ENCODE assay signal across 9 mouse cellular contexts in genomic region chr2:38621610-38622021, GRCm38 (mm10). TPM values are rescaled to one million over a fixed set of nuclear protein-coding genes. Genes with fewer than 3 reads are reported as not detected.
A peak's percentile ranks its signal among the peaks of the same experiment; 100 is the strongest.
DNase-seq lines count a peak whose midpoint lies in the region; ATAC-seq and TF ChIP-seq lines count a peak whose summit lies in the region.
"Had no signal": no experiment of that assay in that cellular context is flagged by ENCODE, and none has a peak within 500 bp of the region (broad histone marks: within the 10 kb centered on the region; RNA-seq: fewer than 3 reads in every experiment).

No protein-coding gene starts in this region.

- peak overlapping the region; percentile 33 for H3K4me2 ChIP-seq in forebrain, embryonic 13.5 days
- H3K4me2 ChIP-seq in neural tube, embryonic 12.5 days (replicated peaks), result no peak overlapping the region

- H3K4me3 ChIP-seq in heart, adult 2 months, result no peak overlapping the region
- no peak overlapping the region for H3K4me3 ChIP-seq in forebrain, embryonic 13.5 days
- H3K4me3 ChIP-seq in neural tube, embryonic 12.5 days, result no peak overlapping the region
- H3K4me3 ChIP-seq: erythroblast, embryonic 14.5 days had no signal

- peak; percentile 93 for ATAC-seq in forebrain, embryonic 13.5 days
- ATAC-seq in neural tube, embryonic 12.5 days (ENCODE audit: low FRiP score, low read depth), result peak; percentile 82

- H3K27ac ChIP-seq in heart, adult 2 months, result no peak overlapping the region
- H3K27ac ChIP-seq in forebrain, embryonic 13.5 days, result peak overlapping the region; percentile 74
- no peak overlapping the region for H3K27ac ChIP-seq in neural tube, embryonic 12.5 days

- 64% methylated on average over 6 of the region's 6 CpGs for WGBS in heart, adult 2 months
- WGBS in forebrain, embryonic 13.5 days, result 36% methylated on average over 6 of the region's 6 CpGs
- WGBS in neural tube, embryonic 12.5 days, result 35% methylated on average over 6 of the region's 6 CpGs

- H3K4me1 ChIP-seq in heart, adult 2 months (ENCODE audit: control insufficient read depth, insufficient read depth, low read length), result peaks cover 5% of the 10 kb centered on the region
- H3K4me1 ChIP-seq in forebrain, embryonic 13.5 days, result peaks cover 41% of the 10 kb centered on the region
- H3K4me1 ChIP-seq in neural tube, embryonic 12.5 days, result peaks cover 21% of the 10 kb centered on the region

- TF ChIP-seq POLR2A in heart, adult 2 months (IDR thresholded peaks at IDR 0.05; ENCODE audit: insufficient read depth, low read depth, low read length), result no peak

- no peak for TF ChIP-seq EP300 in heart, adult 2 months (IDR thresholded peaks at IDR 0.05; ENCODE audit: insufficient read depth, low read depth, low read length)

- no peaks in the 10 kb centered on the region for H3K27me3 ChIP-seq in heart, adult 2 months (ENCODE audit: control insufficient read depth, insufficient read depth, low read length)
- H3K27me3 ChIP-seq in forebrain, embryonic 13.5 days, result no peaks in the 10 kb centered on the region
- no peaks in the 10 kb centered on the region for H3K27me3 ChIP-seq in neural tube, embryonic 12.5 days (replicated peaks)

- TF ChIP-seq CTCF in heart, adult 2 months (IDR thresholded peaks at IDR 0.05), result peak; percentile 29

- intact Hi-C loops in heart, adult 2 months (cut with DNase I), result no loop called here

- H3K79me2 ChIP-seq in heart, adult 2 months (replicated peaks; ENCODE audit: control insufficient read depth, insufficient read depth, low read length), result peaks cover 11% of the 10 kb centered on the region

- no peak overlapping the region for H3K9ac ChIP-seq in heart, adult 2 months (ENCODE audit: low read depth, low read length)
- H3K9ac ChIP-seq in forebrain, embryonic 13.5 days, result peak overlapping the region; percentile 18
- H3K9ac ChIP-seq in neural tube, embryonic 12.5 days, result no peak overlapping the region

- peaks cover 4% of the 10 kb centered on the region for H3K36me3 ChIP-seq in heart, adult 2 months (ENCODE audit: control insufficient read depth, insufficient read depth, low read length)
- peaks cover 23% of the 10 kb centered on the region for H3K36me3 ChIP-seq in forebrain, embryonic 13.5 days (ENCODE audit: poor library complexity, severe bottlenecking)
- H3K36me3 ChIP-seq in neural tube, embryonic 12.5 days, result peaks cover 11% of the 10 kb centered on the region

- no peaks in the 10 kb centered on the region for H3K9me3 ChIP-seq in forebrain, embryonic 13.5 days (replicated peaks)
- no peaks in the 10 kb centered on the region for H3K9me3 ChIP-seq in neural tube, embryonic 12.5 days

- DNase-seq in heart, adult 2 months, result no peak
- no peak for DNase-seq in heart, postnatal 4 days
- DNase-seq in adrenal gland, adult 8-10 months, result peak; percentile 87
- peak; percentile 50 to 66 for DNase-seq in layer of hippocampus, adult 8-10 months (ENCODE audit: low spot score in 2 of 2)
- DNase-seq in spleen, adult 12 weeks (ENCODE audit: low spot score), result no peak
- no peak for DNase-seq in testis, postnatal 10 days (ENCODE audit: low spot score)

RNA-seq across cellular contexts. Expression of gene Psmb7, which starts 22.3 kb away (rescaled TPM):
- 100 to 1,000 TPM; 220 to 247 TPM for total RNA-seq in heart, adult 2 months (2021)
- polyA plus RNA-seq in heart, adult 2 months (2012; rRNA removed), result 129 and 237 TPM in 2 replicates
- 100 to 1,000 TPM; 252 to 254 TPM for total RNA-seq in heart, postnatal 4 days (2021)
- 100 to 1,000 TPM; 232 to 337 (median 283) TPM for total RNA-seq in adrenal gland, adult 8-10 months (2022)
- 348 and 354 TPM in 2 replicates for polyA plus RNA-seq in forebrain, embryonic 13.5 days (2015; fragmentation: Nextera tagmentation; extraction: Ambion mirVana)
- total RNA-seq in layer of hippocampus, adult 8-10 months (2022), result 100 to 1,000 TPM; 190 to 208 (median 197) TPM
- 290 and 299 TPM in 2 replicates for polyA plus RNA-seq in neural tube, embryonic 12.5 days (2016; fragmentation: Nextera tagmentation; extraction: Ambion mirVana)

Comparison
In these comparisons a context has a peak if more than half of its experiments do, and no peak if none do; other contexts are left out.
1. DNase-seq: peak in adrenal gland, adult 8-10 months (single experiment) and layer of hippocampus, adult 8-10 months (2 of 2); none in heart, adult 2 months (0 of 2), heart, postnatal 4 days (single experiment), spleen, adult 12 weeks (single experiment) and testis, postnatal 10 days (single experiment).